Mouse (Mus musculus): ENCODE measurements around the gene Cct5.

- no peak for TF ChIP-seq CTCF (IDR thresholded peaks at IDR 0.05)
- no peak for TF ChIP-seq POLR2A (IDR thresholded peaks at IDR 0.05; ENCODE audit: insufficient read depth, low read depth, low read length)
Observed at GRCm38 (mm10) chr15:31571906-31572722, 29.5 kb downstream of the Cct5 start.

All from heart, adult 2 months (tissue).